Comparison of ENCODE assay signal across 8 mouse cellular contexts in genomic region chr11:32225222-32226104, GRCm38 (mm10). TPM values are rescaled to one million over a fixed set of nuclear protein-coding genes. Genes with fewer than 3 reads are reported as not detected.
DNase-seq lines count a peak whose midpoint lies in the region; ATAC-seq and TF ChIP-seq lines count a peak whose summit lies in the region.

No protein-coding gene starts in this region.

- peak overlapping the region; percentile 91 for H3K4me3 ChIP-seq in E14TG2a.4 (replicated peaks; ENCODE audit: low read length)
- no peak overlapping the region for H3K4me3 ChIP-seq in forebrain, embryonic 15.5 days
- H3K4me3 ChIP-seq in hindbrain, postnatal 0 days (ENCODE audit: low read length) = no peak overlapping the region
- no peak overlapping the region for H3K4me3 ChIP-seq in lung, postnatal 0 days (ENCODE audit: low read depth, low read length)

- DNase-seq in cerebellum, adult 9-10 months = peak; percentile 54
- DNase-seq in cerebellum, postnatal 25 days = no peak
- DNase-seq in hindbrain, postnatal 0 days (ENCODE audit: low spot score) = peak; percentile 45
- peak; percentile 67 for DNase-seq in lung, postnatal 0 days (ENCODE audit: low spot score)
- DNase-seq in retina, embryonic 14.5 days (ENCODE audit: low spot score) = no peak
- DNase-seq in left cerebral cortex, adult 18-20 months (ENCODE audit: low spot score in 2 of 2) = no peak

- TF ChIP-seq EP300 in lung, postnatal 0 days (IDR thresholded peaks at IDR 0.05) = no peak; the same call in 1 of the 2 replicates

- 53% methylated on average over 7 of the region's 7 CpGs for WGBS in forebrain, embryonic 15.5 days
- 55% methylated on average over 7 of the region's 7 CpGs for WGBS in hindbrain, postnatal 0 days
- WGBS in lung, postnatal 0 days = 33% methylated on average over 7 of the region's 7 CpGs

- no peak for ATAC-seq in forebrain, embryonic 15.5 days (replicated peaks)
- no peak for ATAC-seq in hindbrain, postnatal 0 days
- ATAC-seq in lung, postnatal 0 days = peak; percentile 20

- H3K9me3 ChIP-seq in E14TG2a.4 (ENCODE audit: low read length) = no peaks in the 10 kb centered on the region
- no peaks in the 10 kb centered on the region for H3K9me3 ChIP-seq in forebrain, embryonic 15.5 days
- H3K9me3 ChIP-seq in hindbrain, postnatal 0 days (ENCODE audit: low read length) = no peaks in the 10 kb centered on the region
- H3K9me3 ChIP-seq in lung, postnatal 0 days (ENCODE audit: low read length) = no peaks in the 10 kb centered on the region

- H3K36me3 ChIP-seq in E14TG2a.4 (ENCODE audit: insufficient read depth, low read length) = peaks cover 29% of the 10 kb centered on the region
- no peaks in the 10 kb centered on the region for H3K36me3 ChIP-seq in forebrain, embryonic 15.5 days
- H3K36me3 ChIP-seq in hindbrain, postnatal 0 days (ENCODE audit: insufficient read depth, low read length) = 0 out of 2 replicates have a peak, but pooled peaks cover 4% of the 10 kb centered on the region
- no peaks in the 10 kb centered on the region for H3K36me3 ChIP-seq in lung, postnatal 0 days (ENCODE audit: insufficient read depth, low read length)

- no peak overlapping the region for H3K9ac ChIP-seq in forebrain, embryonic 15.5 days (replicated peaks)
- H3K9ac ChIP-seq in hindbrain, postnatal 0 days (replicated peaks; ENCODE audit: low read length) = no peak overlapping the region
- no peak overlapping the region for H3K9ac ChIP-seq in lung, postnatal 0 days (replicated peaks; ENCODE audit: low read depth)

- peak overlapping the region; percentile 73 for H3K27ac ChIP-seq in forebrain, embryonic 15.5 days (replicated peaks)
- peak overlapping the region; percentile 88 for H3K27ac ChIP-seq in hindbrain, postnatal 0 days
- H3K27ac ChIP-seq in lung, postnatal 0 days (ENCODE audit: low read length) = peak overlapping the region; percentile 96

- peaks cover 31% of the 10 kb centered on the region for H3K27me3 ChIP-seq in E14TG2a.4 (ENCODE audit: insufficient read depth, low read length)
- H3K27me3 ChIP-seq in forebrain, embryonic 15.5 days = peaks cover 28% of the 10 kb centered on the region
- peaks cover 3% of the 10 kb centered on the region; the same call in 1 of the 2 replicates for H3K27me3 ChIP-seq in hindbrain, postnatal 0 days (ENCODE audit: insufficient read depth, low read length)
- H3K27me3 ChIP-seq in lung, postnatal 0 days (replicated peaks; ENCODE audit: insufficient read depth, low read length) = no peaks in the 10 kb centered on the region

- no peak overlapping the region; the same call in 1 of the 2 replicates for H3K4me2 ChIP-seq in forebrain, embryonic 15.5 days (replicated peaks)
- H3K4me2 ChIP-seq in hindbrain, postnatal 0 days (ENCODE audit: low read depth, low read length) = peak overlapping the region; percentile 67; the same call in 1 of the 2 replicates
- no peak overlapping the region for H3K4me2 ChIP-seq in lung, postnatal 0 days (replicated peaks; ENCODE audit: low read depth, low read length)

- peaks cover 59% of the 10 kb centered on the region for H3K4me1 ChIP-seq in E14TG2a.4 (replicated peaks; ENCODE audit: low read depth, low read length)
- H3K4me1 ChIP-seq in forebrain, embryonic 15.5 days = peaks cover 57% of the 10 kb centered on the region
- peaks cover 26% of the 10 kb centered on the region for H3K4me1 ChIP-seq in hindbrain, postnatal 0 days (ENCODE audit: insufficient read depth, low read length)
- peaks cover 34% of the 10 kb centered on the region for H3K4me1 ChIP-seq in lung, postnatal 0 days (ENCODE audit: insufficient read depth, low read depth, low read length)

- no peak for TF ChIP-seq CTCF in E14TG2a.4 (conservative IDR thresholded peaks at IDR 0.05; ENCODE audit: low read length)
- TF ChIP-seq CTCF in hindbrain, postnatal 0 days (IDR thresholded peaks at IDR 0.05; ENCODE audit: low read depth) = no peak
- TF ChIP-seq CTCF in lung, postnatal 0 days (IDR thresholded peaks at IDR 0.05) = no peak

RNA-seq across cellular contexts. Expression of gene Mpg, which starts 0.8 kb away (rescaled TPM):
- polyA plus RNA-seq in forebrain, embryonic 15.5 days (2015; fragmentation: Nextera tagmentation; extraction: Ambion mirVana) = 33.5 and 33.8 TPM in 2 replicates
- 24.5 and 30.0 TPM in 2 replicates for total RNA-seq in hindbrain, postnatal 0 days (2014; rRNA removed)
- 27.7 TPM in 2 replicates for polyA plus RNA-seq in hindbrain, postnatal 0 days (2015; fragmentation: Nextera tagmentation; extraction: Ambion mirVana)
- polyA plus RNA-seq in lung, postnatal 0 days (2015; fragmentation: Nextera tagmentation; extraction: Ambion mirVana) = 22.9 and 25.9 TPM in 2 replicates
- total RNA-seq in left cerebral cortex, adult 18-20 months (2021) = 10 to 100 TPM; 18.2 to 21.3 TPM

RNA-seq across cellular contexts. Expression of gene Rhbdf1, which starts 3.4 kb away (rescaled TPM):
- polyA plus RNA-seq in forebrain, embryonic 15.5 days (2015; fragmentation: Nextera tagmentation; extraction: Ambion mirVana) = 16.7 and 18.1 TPM in 2 replicates
- total RNA-seq in hindbrain, postnatal 0 days (2014; rRNA removed) = 65.4 and 97.4 TPM in 2 replicates
- polyA plus RNA-seq in hindbrain, postnatal 0 days (2015; fragmentation: Nextera tagmentation; extraction: Ambion mirVana) = 22.8 and 22.9 TPM in 2 replicates
- polyA plus RNA-seq in lung, postnatal 0 days (2015; fragmentation: Nextera tagmentation; extraction: Ambion mirVana) = 54.8 and 58.5 TPM in 2 replicates
- 10 to 100 TPM; 11.1 to 14.2 TPM for total RNA-seq in left cerebral cortex, adult 18-20 months (2021)

RNA-seq across cellular contexts. Expression of gene Snrnp25, which starts 20.2 kb away (rescaled TPM):
- polyA plus RNA-seq in forebrain, embryonic 15.5 days (2015; fragmentation: Nextera tagmentation; extraction: Ambion mirVana) = 51.8 and 54.2 TPM in 2 replicates
- 18.1 and 21.7 TPM in 2 replicates for total RNA-seq in hindbrain, postnatal 0 days (2014; rRNA removed)
- 52.6 and 61.3 TPM in 2 replicates for polyA plus RNA-seq in hindbrain, postnatal 0 days (2015; fragmentation: Nextera tagmentation; extraction: Ambion mirVana)
- polyA plus RNA-seq in lung, postnatal 0 days (2015; fragmentation: Nextera tagmentation; extraction: Ambion mirVana) = 18.9 and 20.8 TPM in 2 replicates
- 10 to 100 TPM; 24.5 to 29.0 TPM for total RNA-seq in left cerebral cortex, adult 18-20 months (2021)

RNA-seq across cellular contexts. Expression of gene Il9r, which starts 25.4 kb away (rescaled TPM):
- not detected in 2 replicates for polyA plus RNA-seq in forebrain, embryonic 15.5 days (2015; fragmentation: Nextera tagmentation; extraction: Ambion mirVana)
- not detected in 2 replicates for total RNA-seq in hindbrain, postnatal 0 days (2014; rRNA removed)
- not detected in 2 replicates for polyA plus RNA-seq in hindbrain, postnatal 0 days (2015; fragmentation: Nextera tagmentation; extraction: Ambion mirVana)
- polyA plus RNA-seq in lung, postnatal 0 days (2015; fragmentation: Nextera tagmentation; extraction: Ambion mirVana) = 0.05 TPM in 1 of 2 replicates, not detected in the other
- total RNA-seq in left cerebral cortex, adult 18-20 months (2021) = not detected

RNA-seq across cellular contexts. Expression of gene Nprl3, which starts 42.0 kb away (rescaled TPM):
- polyA plus RNA-seq in forebrain, embryonic 15.5 days (2015; fragmentation: Nextera tagmentation; extraction: Ambion mirVana) = 50.9 and 51.4 TPM in 2 replicates
- 38.4 and 53.0 TPM in 2 replicates for total RNA-seq in hindbrain, postnatal 0 days (2014; rRNA removed)
- 39.2 and 39.8 TPM in 2 replicates for polyA plus RNA-seq in hindbrain, postnatal 0 days (2015; fragmentation: Nextera tagmentation; extraction: Ambion mirVana)
- 33.6 TPM in 2 replicates for polyA plus RNA-seq in lung, postnatal 0 days (2015; fragmentation: Nextera tagmentation; extraction: Ambion mirVana)
- total RNA-seq in left cerebral cortex, adult 18-20 months (2021) = 10 to 100 TPM; 43.6 to 45.6 TPM

Comparison
In these comparisons a context has a peak if more than half of its experiments do, and no peak if none do; other contexts are left out.
1. DNase-seq: peak in cerebellum, adult 9-10 months (single experiment), hindbrain, postnatal 0 days (single experiment) and lung, postnatal 0 days (single experiment); none in cerebellum, postnatal 25 days (0 of 2), retina, embryonic 14.5 days (single experiment) and left cerebral cortex, adult 18-20 months (0 of 2).
2. Peak in every context shown above with its lines, with median percentiles within 50 percentile points of each other: H3K27ac ChIP-seq.